10 mouse cellular contexts compared by ENCODE assay signal in genomic region chr17:27047762-27048444, GRCm38 (mm10). TPM values are rescaled to one million over a fixed set of nuclear protein-coding genes. Genes with fewer than 3 reads are reported as not detected.
DNase-seq lines count a peak whose midpoint lies in the region; ATAC-seq and TF ChIP-seq lines count a peak whose summit lies in the region.
"Had no signal": no experiment of that assay in that cellular context is flagged by ENCODE, and none has a peak within 500 bp of the region (broad histone marks: within the 10 kb centered on the region; RNA-seq: fewer than 3 reads in every experiment).

No protein-coding gene starts in this region.

- no peaks in the 10 kb centered on the region for H3K9me3 ChIP-seq in kidney, embryonic 15.5 days (replicated peaks)
- H3K9me3 ChIP-seq in ES-E14 (ENCODE audit: control insufficient read depth, insufficient read depth, low read depth, low read length) = no peaks in the 10 kb centered on the region
- no peaks in the 10 kb centered on the region for H3K9me3 ChIP-seq in intestine, embryonic 16.5 days (ENCODE audit: control insufficient read depth, low read length)

- H3K4me3 ChIP-seq in kidney, embryonic 15.5 days (replicated peaks) = no peak overlapping the region
- H3K4me3 ChIP-seq in ES-E14 (ENCODE audit: insufficient read depth in 1 of 2, low read depth in 1 of 2, low read length in 2 of 2, poor library complexity in 1 of 2, severe bottlenecking in 1 of 2) = peak overlapping the region in 1 of 2 experiments; percentile 44; a peak in 2 of 4 replicates
- H3K4me3 ChIP-seq in intestine, embryonic 16.5 days (ENCODE audit: low read length) = no peak overlapping the region

- 0 out of 2 replicates have a peak, but pooled peaks have one; percentile 12 for ATAC-seq in kidney, embryonic 15.5 days (replicated peaks; ENCODE audit: low FRiP score)
- peak; percentile 57 for ATAC-seq in intestine, embryonic 16.5 days

- peak overlapping the region; percentile 82 for H3K27ac ChIP-seq in kidney, embryonic 15.5 days
- peak overlapping the region; percentile 88 for H3K27ac ChIP-seq in ES-E14 (ENCODE audit: insufficient read depth, low read depth, low read length, poor library complexity, severe bottlenecking)
- peak overlapping the region; percentile 94 for H3K27ac ChIP-seq in intestine, embryonic 16.5 days (ENCODE audit: low read length)

- H3K9ac ChIP-seq in kidney, embryonic 15.5 days = no peak overlapping the region
- H3K9ac ChIP-seq in ES-E14 (ENCODE audit: insufficient read depth, low read depth, low read length, poor library complexity, severe bottlenecking) = peak overlapping the region; percentile 71; the same call in 1 of the 2 replicates
- H3K9ac ChIP-seq in intestine, embryonic 16.5 days (ENCODE audit: low read depth, low read length) = peak overlapping the region; percentile 65

- H3K27me3 ChIP-seq in kidney, embryonic 15.5 days = no peaks in the 10 kb centered on the region
- no peaks in the 10 kb centered on the region for H3K27me3 ChIP-seq in intestine, embryonic 16.5 days (replicated peaks; ENCODE audit: control insufficient read depth, insufficient read depth, low read length)

- in situ Hi-C loops in ES-E14 (cut with MboI; ENCODE audit: low sequenced_read_pairs in 2 of 2, unreplicated experiment in 2 of 2) = no loop called here

- peaks cover 40% of the 10 kb centered on the region for H3K4me1 ChIP-seq in kidney, embryonic 15.5 days
- H3K4me1 ChIP-seq in ES-E14 (ENCODE audit: control insufficient read depth in 2 of 2, insufficient read depth in 2 of 2, low read length in 2 of 2, poor library complexity in 1 of 2) = peaks cover 7 to 49% of the 10 kb centered on the region in 2 experiments; a peak in 3 of 4 replicates
- H3K4me1 ChIP-seq in intestine, embryonic 16.5 days (ENCODE audit: control insufficient read depth, insufficient read depth, low read length) = peaks cover 46% of the 10 kb centered on the region

- H3K4me2 ChIP-seq in kidney, embryonic 15.5 days = no peak overlapping the region
- H3K4me2 ChIP-seq in intestine, embryonic 16.5 days (ENCODE audit: low read depth, low read length) = no peak overlapping the region

- no peaks in the 10 kb centered on the region for H3K36me3 ChIP-seq in kidney, embryonic 15.5 days
- H3K36me3 ChIP-seq in ES-E14 (ENCODE audit: control insufficient read depth, insufficient read depth, low read length, poor library complexity, severe bottlenecking) = no peaks in the 10 kb centered on the region
- H3K36me3 ChIP-seq in intestine, embryonic 16.5 days (ENCODE audit: control insufficient read depth, insufficient read depth, low read length) = no peaks in the 10 kb centered on the region

- DNase-seq in kidney, adult 8-10 months = no peak
- peak; percentile 50 for DNase-seq in A20 (ENCODE audit: low read depth, low spot score)
- DNase-seq in ES-E14 (ENCODE audit: low read depth, low spot score) = no peak
- no peak for DNase-seq in retina, postnatal 1 day
- DNase-seq in urinary bladder, adult 18-20 months (ENCODE audit: low spot score in 2 of 2) = no peak
- no peak for DNase-seq in gastrocnemius, adult 8-10 months (ENCODE audit: low spot score in 2 of 2)
- DNase-seq: adrenal gland, postnatal 25 days; layer of hippocampus, postnatal 36 days had no signal

- WGBS in kidney, embryonic 15.5 days = 80% methylated on average over 14 of the region's 14 CpGs
- WGBS in intestine, embryonic 16.5 days = 63% methylated on average over 14 of the region's 14 CpGs

TF ChIP-seq in ES-E14, 5 proteins besides CTCF, POLR2A, EP300 and RAD21:
- no peak for TF ChIP-seq MAFK (IDR thresholded peaks at IDR 0.05; ENCODE audit: insufficient read depth, low read depth, low read length)
- no peak for TF ChIP-seq ZNF384 (IDR thresholded peaks at IDR 0.05; ENCODE audit: low read depth, low read length)
- TF ChIP-seq CHD2 (IDR thresholded peaks at IDR 0.05; ENCODE audit: low read depth, low read length) = no peak
- TF ChIP-seq ZC3H11A (IDR thresholded peaks at IDR 0.05; ENCODE audit: borderline replicate concordance, low read depth, low read length) = 0 out of 2 replicates have a peak, but pooled peaks have one; percentile 16
- TF ChIP-seq HCFC1 (IDR thresholded peaks at IDR 0.05; ENCODE audit: borderline replicate concordance, insufficient read depth, low read length) = no peak

RNA-seq across cellular contexts. Expression of gene Itpr3, which starts 9.2 kb away (rescaled TPM):
- polyA plus RNA-seq in kidney, embryonic 15.5 days (2015; fragmentation: Nextera tagmentation; extraction: Ambion mirVana) = 7.4 and 8.3 TPM in 2 replicates
- 44.1 and 74.5 TPM in 2 replicates for total RNA-seq in ES-E14 (2012; rRNA removed)
- polyA plus RNA-seq in intestine, embryonic 16.5 days (2015; fragmentation: Nextera tagmentation; extraction: Ambion mirVana) = 12.1 and 16.5 TPM in 2 replicates
- total RNA-seq in gastrocnemius, adult 8-10 months (2022) = 1 to 10 TPM; 1.4 to 2.8 (median 2.0) TPM

RNA-seq across cellular contexts. Expression of gene Bak1, which starts 19.1 kb away (rescaled TPM):
- polyA plus RNA-seq in kidney, embryonic 15.5 days (2015; fragmentation: Nextera tagmentation; extraction: Ambion mirVana) = 7.1 and 8.5 TPM in 2 replicates
- 36.4 and 53.2 TPM in 2 replicates for total RNA-seq in ES-E14 (2012; rRNA removed)
- polyA plus RNA-seq in intestine, embryonic 16.5 days (2015; fragmentation: Nextera tagmentation; extraction: Ambion mirVana) = 8.5 and 10.3 TPM in 2 replicates
- total RNA-seq in gastrocnemius, adult 8-10 months (2022) = 10 to 100 TPM; 18.8 to 22.3 (median 21.4) TPM

Comparison
In these comparisons a context has a peak if more than half of its experiments do, and no peak if none do; other contexts are left out.
1. RNA of gene Itpr3, which starts 9.2 kb away (total RNA-seq): 44.1 to 74.5 TPM in ES-E14; 1.4 to 2.8 TPM in gastrocnemius, adult 8-10 months; every median in the first group is over 10 times any median in the second.
2. Peak in every context shown above with its lines, with median percentiles within 50 percentile points of each other: H3K27ac ChIP-seq.